Mouse (Mus musculus) midbrain, postnatal 0 days (tissue): ENCODE measurements around the gene Dapk1. TPM values are rescaled to one million over a fixed set of nuclear protein-coding genes. Genes with fewer than 3 reads are reported as not detected.
A peak's percentile ranks its signal among the peaks of the same experiment; 100 is the strongest.

Experiments
- ATAC-seq: fragments of 200-750 bp; cut with Nextera tagmentation; 2 replicates; pipeline ENCODE4 v1.8.0; 2017; ENCODE audit warnings: moderate number of reproducible peaks, mild to moderate bottlenecking, moderate TSS enrichment, moderate library complexity; ENCODE audit not compliant: low FRiP score
- DNase-seq: peaks from one replicate; pipeline ENCODE4 v3.0.0-alpha.2; 2015; ENCODE audit warnings: low spot score
- H3K27ac ChIP-seq: fragments of 300-500 bp; sonication (generic); 2 replicates; pipeline ENCODE4 v1.5.1; 2014; ENCODE audit warnings: low read depth, mild to moderate bottlenecking, low read length, mixed read lengths
- H3K27me3 ChIP-seq: fragments of 300-500 bp; sonication (generic); 2 replicates; pipeline ENCODE4 v1.6.1; 2014; ENCODE audit warnings: low read length, control low read depth, mixed read lengths; ENCODE audit not compliant: insufficient read depth
- H3K36me3 ChIP-seq: fragments of 300-500 bp; sonication (generic); 2 replicates; pipeline ENCODE4 v1.6.1; 2014; ENCODE audit warnings: low read length, control low read depth, mixed read lengths; ENCODE audit not compliant: insufficient read depth
- H3K4me1 ChIP-seq: fragments of 300-500 bp; sonication (generic); 2 replicates; pipeline ENCODE4 v1.6.1; 2014; ENCODE audit warnings: mild to moderate bottlenecking, control low read depth, antibody characterized with exemption, low read length, mixed read lengths; ENCODE audit not compliant: insufficient read depth
- H3K4me2 ChIP-seq: fragments of 300-500 bp; sonication (generic); 2 replicates; pipeline ENCODE4 v1.6.1; 2014; ENCODE audit warnings: low read depth, mild to moderate bottlenecking, low read length, mixed read lengths; ENCODE audit not compliant: poor library complexity, severe bottlenecking
- H3K4me3 ChIP-seq: fragments of 300-500 bp; sonication (generic); 2 replicates; pipeline ENCODE4 v1.5.1; 2014; ENCODE audit warnings: low read depth, mild to moderate bottlenecking, low read length, moderate library complexity
- H3K9ac ChIP-seq: fragments of 300-500 bp; sonication (generic); replicated peaks from 2 replicates; pipeline ENCODE4 v1.6.1; 2014; ENCODE audit warnings: mild to moderate bottlenecking, low read length, moderate library complexity, mixed read lengths; ENCODE audit not compliant: poor library complexity, severe bottlenecking
- H3K9me3 ChIP-seq: fragments of 300-500 bp; sonication (generic); 2 replicates; pipeline ENCODE4 v1.6.1; 2016; ENCODE audit warnings: low read length, control low read depth
- CTCF ChIP-seq: IDR thresholded peaks from 2 replicates; pipeline ENCODE4 v1.5.1; 2016; ENCODE audit warnings: antibody characterized with exemption, mild to moderate bottlenecking
- WGBS: fragments of 180-500 bp; shearing (Covaris S2); extraction: QIAGEN DNeasy Blood & Tissue Kit; methylation state at CpG from one replicate; pipeline ENCODE4 v1.1.7; 2014; 5-methylcytosine and 5-hydroxymethylcytosine counted together
- polyA plus RNA-seq: library from polyadenylated mRNA; unstranded; fragments of >200 nt; fragmentation: Nextera tagmentation; extraction: Ambion mirVana; gene quantifications from 2 replicates; pipeline ENCODE4 v1.2.1, GENCODE M21; 2015
- total RNA-seq: library from RNA; depleted of rRNA; stranded (reverse); fragments of >200 nt; gene quantifications from 2 replicates; pipeline ENCODE4 v1.2.3, GENCODE M21; 2014

Gene Dapk1
- total and polyA plus RNA-seq, 2 experiments from 2014 or later, result 27.6 to 68.9 TPM

GRCm38 (mm10) chr13:60662493-60663177, 60.9 kb downstream of the Dapk1 start:
- WGBS, result 89% methylated on average over 8 of the region's 8 CpGs
- H3K27me3 ChIP-seq, result no peaks in the 10 kb centered on the region
- H3K4me2 ChIP-seq, result no peak overlapping the region
- H3K4me1 ChIP-seq, result no peaks in the 10 kb centered on the region; the same call in 1 of the 2 replicates
- no peaks in the 10 kb centered on the region for H3K36me3 ChIP-seq
- ATAC-seq (no peak), DNase-seq (no peak)
- H3K9me3 ChIP-seq, result no peaks in the 10 kb centered on the region
- no peak for TF ChIP-seq CTCF
- no peak overlapping the region for H3K9ac ChIP-seq
- H3K27ac ChIP-seq, result peak overlapping the region; percentile 18; the same call in 1 of the 2 replicates
- no peak overlapping the region for H3K4me3 ChIP-seq

GRCm38 (mm10) chr13:60664058-60664457, 62.3 kb downstream of the Dapk1 start:
- Histone ChIP-seq H3K4me3 (no peak overlapping the region), H3K27me3 (no peaks in the 10 kb centered on the region), H3K4me2 (no peak overlapping the region), H3K4me1 (no peaks in the 10 kb centered on the region; the same call in 1 of the 2 replicates), H3K36me3 (no peaks in the 10 kb centered on the region), H3K27ac (no peak overlapping the region), H3K9ac (no peak overlapping the region), H3K9me3 (no peaks in the 10 kb centered on the region)
- DNase-seq (no peak), ATAC-seq (no peak)
- 58% methylated on average over 3 of the region's 3 CpGs for WGBS
- no peak for TF ChIP-seq CTCF

GRCm38 (mm10) chr13:60664816-60665215, 63.1 kb downstream of the Dapk1 start:
- no peaks in the 10 kb centered on the region for H3K27me3 ChIP-seq
- no peak overlapping the region for H3K9ac ChIP-seq
- DNase-seq, result no peak
- no peak for TF ChIP-seq CTCF
- H3K4me2 ChIP-seq, result no peak overlapping the region
- H3K4me3 ChIP-seq, result no peak overlapping the region
- no peaks in the 10 kb centered on the region for H3K9me3 ChIP-seq
- H3K36me3 ChIP-seq, result no peaks in the 10 kb centered on the region
- 84% methylated on average over 10 of the region's 10 CpGs for WGBS
- H3K4me1 ChIP-seq, result no peaks in the 10 kb centered on the region; the same call in 1 of the 2 replicates
- H3K27ac ChIP-seq, result no peak overlapping the region
- ATAC-seq, result no peak

GRCm38 (mm10) chr13:60665402-60665801, 63.7 kb downstream of the Dapk1 start:
- Histone ChIP-seq H3K4me1 (no peaks in the 10 kb centered on the region; the same call in 1 of the 2 replicates), H3K36me3 (no peaks in the 10 kb centered on the region), H3K27ac (no peak overlapping the region), H3K27me3 (no peaks in the 10 kb centered on the region), H3K4me3 (no peak overlapping the region), H3K4me2 (no peak overlapping the region), H3K9ac (no peak overlapping the region), H3K9me3 (no peaks in the 10 kb centered on the region)
- no peak for TF ChIP-seq CTCF
- DNase-seq, result no peak
- ATAC-seq, result no peak
- 93% methylated on average over 4 of the region's 4 CpGs for WGBS

GRCm38 (mm10) chr13:60668036-60668435, 66.3 kb downstream of the Dapk1 start:
- TF ChIP-seq CTCF, result no peak
- DNase-seq (no peak), ATAC-seq (no peak)
- H3K4me3 ChIP-seq, result no peak overlapping the region
- no peak overlapping the region for H3K27ac ChIP-seq
- no peaks in the 10 kb centered on the region for H3K27me3 ChIP-seq
- H3K4me2 ChIP-seq, result no peak overlapping the region
- H3K4me1 ChIP-seq, result no peaks in the 10 kb centered on the region
- 81% methylated on average over 6 of the region's 6 CpGs for WGBS
- H3K36me3 ChIP-seq, result no peaks in the 10 kb centered on the region
- H3K9ac ChIP-seq, result no peak overlapping the region
- H3K9me3 ChIP-seq, result no peaks in the 10 kb centered on the region

GRCm38 (mm10) chr13:60670605-60671004, 68.9 kb downstream of the Dapk1 start:
- Histone ChIP-seq H3K9ac (no peak overlapping the region), H3K36me3 (no peaks in the 10 kb centered on the region), H3K4me2 (no peak overlapping the region), H3K27me3 (no peaks in the 10 kb centered on the region), H3K27ac (no peak overlapping the region), H3K9me3 (no peaks in the 10 kb centered on the region), H3K4me3 (no peak overlapping the region), H3K4me1 (no peaks in the 10 kb centered on the region)
- 60% methylated on average over 10 of the region's 10 CpGs for WGBS
- ATAC-seq (no peak), DNase-seq (no peak)
- no peak for TF ChIP-seq CTCF
